Mouse (Mus musculus): ENCODE data around the gene BC024978. TPM values are rescaled to one million over a fixed set of nuclear protein-coding genes. Genes with fewer than 3 reads are reported as not detected.

The BC024978 gene
- polyA plus RNA-seq (2012; ENCODE audit: low replicate concordance), result 9.7 and 10.4 TPM in 2 replicates

GRCm38 (mm10) chr7:27195681-27196611 lies at the start of gene BC024978, which contains the start of gene Snrpa:
Gene BC024978, plus strand, starts transcription at chr7:27195781.
Gene Snrpa, minus strand, starts transcription at chr7:27196271.

GRCm38 (mm10) chr7:27153205-27153764 lies 42.3 kb upstream of the BC024978 start, which contains the start of gene Cyp2t4:
Gene Cyp2t4, plus strand, starts transcription at chr7:27153714.

GRCm38 (mm10) chr7:27166614-27167474 lies 28.7 kb upstream of the BC024978 start, which contains the start of gene Egln2:
Gene Egln2, minus strand, starts transcription at chr7:27166802.

GRCm38 (mm10) chr7:27178324-27179216 lies 17.0 kb upstream of the BC024978 start, which contains the start of gene Rab4b:
Gene Rab4b, minus strand, starts transcription at chr7:27178896.

GRCm38 (mm10) chr7:27180837-27181695 lies 14.5 kb upstream of the BC024978 start, which contains the start of the genes Gm21983 and Mia:
Gene Gm21983, minus strand, starts transcription at chr7:27181086.
Gene Mia, minus strand, starts transcription at chr7:27181157.

GRCm38 (mm10) chr7:27228281-27228821 lies 32.8 kb downstream of the BC024978 start, which contains the start of gene Itpkc:
Gene Itpkc, minus strand, starts transcription at chr7:27228661.

GRCm38 (mm10) chr7:27232781-27233281 lies 37.2 kb downstream of the BC024978 start, which contains the start of gene Coq8b:
Gene Coq8b, plus strand, starts transcription at chr7:27233023.

GRCm38 (mm10) chr7:27258205-27258899 lies 62.8 kb downstream of the BC024978 start, which contains the start of gene Numbl:
Gene Numbl, plus strand, starts transcription at chr7:27258433.

Other genes starting within 250 kb of the BC024978 start
- not detected in 2 replicates for gene Cyp2a12, start 166.7 kb upstream of the BC024978 start, polyA plus RNA-seq (2012; ENCODE audit: low replicate concordance)
- not detected in 2 replicates for gene Cyp2f2, start 75.9 kb upstream of the BC024978 start, polyA plus RNA-seq (2012; ENCODE audit: low replicate concordance)
- gene Cyp2t4, start 42.1 kb upstream of the BC024978 start, polyA plus RNA-seq (2012; ENCODE audit: low replicate concordance), result not detected in 2 replicates
- 85.8 and 214 TPM in 2 replicates for gene Egln2, start 29.0 kb upstream of the BC024978 start, polyA plus RNA-seq (2012; ENCODE audit: low replicate concordance)
- 507 and 1,007 TPM in 2 replicates for gene Rab4b, start 16.9 kb upstream of the BC024978 start, polyA plus RNA-seq (2012; ENCODE audit: low replicate concordance)
- gene Gm21983, start 14.7 kb upstream of the BC024978 start, polyA plus RNA-seq (2012; ENCODE audit: low replicate concordance), result 0.13 TPM in 1 of 2 replicates, not detected in the other
- not detected in 2 replicates for gene Mia, start 14.6 kb upstream of the BC024978 start, polyA plus RNA-seq (2012; ENCODE audit: low replicate concordance)
- 179 and 552 TPM in 2 replicates for gene Snrpa, start 490 bp downstream of the BC024978 start, polyA plus RNA-seq (2012; ENCODE audit: low replicate concordance)
- 6.4 and 6.7 TPM in 2 replicates for gene Itpkc, start 32.9 kb downstream of the BC024978 start, polyA plus RNA-seq (2012; ENCODE audit: low replicate concordance)
- gene Coq8b, start 37.2 kb downstream of the BC024978 start, polyA plus RNA-seq (2012; ENCODE audit: low replicate concordance), result 41.1 and 48.7 TPM in 2 replicates
- 2.6 and 5.3 TPM in 2 replicates for gene Numbl, start 62.7 kb downstream of the BC024978 start, polyA plus RNA-seq (2012; ENCODE audit: low replicate concordance)
- gene Ltbp4, start 141.9 kb downstream of the BC024978 start, polyA plus RNA-seq (2012; ENCODE audit: low replicate concordance), result 1.6 and 4.7 TPM in 2 replicates
- 259 and 317 TPM in 2 replicates for gene Shkbp1, start 160.2 kb downstream of the BC024978 start, polyA plus RNA-seq (2012; ENCODE audit: low replicate concordance)
- gene Gm20479, start 161.6 kb downstream of the BC024978 start, polyA plus RNA-seq (2012; ENCODE audit: low replicate concordance), result not detected in 2 replicates